Mouse (Mus musculus) heart, postnatal 10 days (tissue): ENCODE data around the gene Arfrp1. TPM values are rescaled to one million over a fixed set of nuclear protein-coding genes. Genes with fewer than 3 reads are reported as not detected.

Experiments used
- DNase-seq, 2 experiments: peaks; one replicate each; pipeline ENCODE4 v3.0.0; 2021
- intact Hi-C: fragments of 180-260 bp; cut with DNase I; formaldehyde crosslinking; loops from one replicate; pipeline ENCODE4 v1.15.1; 2025
- total RNA-seq, 2 experiments: library from RNA; stranded (reverse); gene quantifications; 2 replicates each; pipeline ENCODE4 v1.2.3; 2021

Arfrp1 gene
- 10 to 100 TPM; 38.3 to 40.4 TPM for total RNA-seq

- peak; percentile 92 for DNase-seq
- intact Hi-C loops: no loop called here
Measured at GRCm38 (mm10) chr2:181364860-181365596, at the start of gene Arfrp1, which contains the start of gene Zgpat. Gene Arfrp1 (minus strand): TSS chr2:181365404. Gene Zgpat (plus strand): TSS chr2:181364928.

DNA sequence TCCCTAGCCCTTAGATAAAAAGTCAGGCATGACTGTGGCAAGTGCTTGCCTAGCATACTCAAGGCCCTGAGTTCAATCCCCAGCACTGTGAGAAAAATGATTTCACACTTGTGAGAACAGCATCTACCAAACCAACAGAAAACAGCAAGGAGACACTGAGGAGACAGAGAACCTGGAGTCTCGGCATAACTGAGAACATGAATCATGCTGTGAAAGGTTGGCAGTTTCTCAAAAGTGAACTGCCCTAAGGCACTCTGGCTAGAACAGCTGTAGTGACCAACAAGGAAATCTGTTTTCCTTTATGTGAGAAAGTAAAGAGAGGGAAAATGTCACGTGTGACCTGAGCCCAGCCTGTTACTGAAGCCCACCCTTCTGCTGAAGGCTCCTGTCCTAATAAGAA lies 47.9 kb upstream of the Arfrp1 start:
- intact Hi-C loops: loop anchor here (5.0 kb wide), 1 partner anchor 44 kb away; the partner anchor contains the start of gene Zbtb46
- no peak for DNase-seq

DNA sequence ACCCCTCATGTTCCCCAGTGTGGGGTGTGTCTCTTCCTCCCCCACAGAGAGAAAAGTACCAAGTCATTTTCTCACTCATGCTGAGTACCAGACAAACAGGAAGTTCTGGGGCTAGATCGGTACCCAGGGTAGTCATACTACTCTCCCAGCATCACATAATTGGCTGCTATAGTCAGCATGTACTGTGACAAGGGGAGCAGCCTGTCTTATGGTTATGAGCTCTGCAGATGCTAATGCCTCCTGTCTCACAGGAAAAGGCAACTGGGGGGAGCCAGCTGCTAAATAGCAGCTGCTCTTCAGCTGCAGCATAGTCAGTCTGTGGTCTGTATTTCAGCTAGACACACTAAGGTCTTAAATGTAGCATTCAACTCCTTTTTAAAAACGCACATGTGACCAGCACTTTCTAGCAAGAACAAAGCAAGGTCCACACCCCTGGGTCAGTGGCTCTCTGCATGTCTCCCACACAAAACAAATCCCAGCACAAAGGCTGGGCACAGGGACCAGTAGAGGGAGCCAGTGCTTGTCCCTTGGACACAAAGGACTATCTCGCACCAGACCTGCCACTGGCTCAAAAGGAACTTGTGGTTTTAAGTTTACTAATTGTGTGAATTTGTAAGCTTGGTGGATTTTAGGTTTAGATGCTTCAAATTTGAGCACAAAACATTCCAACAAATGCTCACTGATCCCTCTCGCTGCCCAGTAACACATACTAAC lies 45.7 kb upstream of the Arfrp1 start:
- intact Hi-C loops: loop anchor here (1.0 to 5.0 kb wide), 4 partner anchors 46 to 158 kb away; partner anchors contain the start of genes Tpd52l2 and Zbtb46
- DNase-seq: peak; percentile 82

GRCm38 (mm10) chr2:181409643-181410042 lies 44.4 kb upstream of the Arfrp1 start:
- DNase-seq: no peak
- intact Hi-C loops: loop anchor here (2.0 to 5.0 kb wide), 3 partner anchors 48 to 159 kb away; partner anchors contain the start of gene Zbtb46

GRCm38 (mm10) chr2:181403722-181404121 lies 38.5 kb upstream of the Arfrp1 start:
- intact Hi-C loops: no loop called here
- no peak for DNase-seq

- intact Hi-C loops: no loop called here
- DNase-seq: no peak
Measured at GRCm38 (mm10) chr2:181401497-181401896, 36.3 kb upstream of the Arfrp1 start.

- intact Hi-C loops: loop anchor here (10.0 kb wide), 1 partner anchor 278 kb away; the partner anchor contains the start of gene Sox18
- DNase-seq: peak; percentile 22 to 37
Measured at GRCm38 (mm10) chr2:181397207-181397761, 32.1 kb upstream of the Arfrp1 start.

- intact Hi-C loops: loop anchor here (5.0 to 10.0 kb wide), 2 partner anchors 173 to 281 kb away; partner anchors contain the start of gene Sox18
- DNase-seq: no peak
Measured at GRCm38 (mm10) chr2:181394086-181394485, 28.9 kb upstream of the Arfrp1 start.

DNA sequence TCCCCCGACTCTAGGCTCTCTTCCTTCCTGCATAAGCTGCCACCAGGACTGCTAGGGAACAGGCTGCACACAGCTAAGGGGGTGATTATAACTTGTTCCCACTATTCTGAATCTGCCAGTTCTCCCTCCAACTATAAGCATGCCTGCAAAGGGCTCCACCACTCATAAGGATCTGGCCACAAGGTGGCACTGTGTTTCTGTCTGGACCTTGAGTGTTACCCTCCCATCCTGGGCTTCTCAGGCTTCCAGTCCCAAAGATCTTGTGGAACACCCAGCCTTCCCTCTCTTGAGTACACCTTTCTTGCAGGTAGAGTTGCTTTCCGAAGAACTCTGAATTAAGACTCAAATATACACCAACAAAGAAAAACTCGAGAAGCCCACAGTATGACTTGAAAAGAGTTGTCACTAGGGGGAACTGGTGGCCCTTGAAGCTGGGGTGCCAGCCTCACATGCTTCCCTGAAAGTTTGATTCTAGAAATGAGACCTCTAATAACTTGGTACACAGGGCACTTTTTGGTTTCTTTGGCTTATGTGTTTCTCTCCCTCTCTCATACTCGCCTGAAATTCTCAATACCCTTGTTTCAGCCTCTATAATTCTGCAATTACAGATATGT lies 27.5 kb upstream of the Arfrp1 start:
- DNase-seq: peak; percentile 88 to 93
- intact Hi-C loops: loop anchor here (2.0 to 10.0 kb wide), 4 partner anchors 104 to 282 kb away; partner anchors contain the start of genes Sox18 and Tpd52l2

DNA sequence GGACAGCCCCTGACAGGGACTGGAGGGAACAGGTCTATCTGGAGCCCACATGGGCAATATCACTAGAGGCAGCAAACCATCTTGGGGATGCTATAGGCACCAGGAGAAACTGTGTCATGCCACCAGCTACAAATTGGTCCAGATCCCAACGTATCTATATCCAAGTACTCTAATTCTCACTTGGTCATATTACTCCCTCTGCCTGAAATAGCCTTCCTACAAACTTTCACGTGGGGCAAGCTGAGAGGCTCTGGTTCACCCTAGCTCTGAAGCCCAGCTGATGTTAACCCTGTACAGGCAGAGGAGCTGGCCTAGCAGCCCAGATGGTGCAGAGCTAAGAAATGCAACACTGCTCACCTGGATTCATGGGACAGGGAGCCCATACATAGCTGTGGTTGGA lies 26.3 kb upstream of the Arfrp1 start:
- intact Hi-C loops: loop anchor here (5.0 to 10.0 kb wide), 2 partner anchors 176 to 283 kb away; partner anchors contain the start of gene Sox18
- no peak for DNase-seq

- intact Hi-C loops: loop anchor here (5.0 to 10.0 kb wide), 2 partner anchors 176 to 284 kb away; partner anchors contain the start of gene Sox18
- no peak for DNase-seq
Measured at GRCm38 (mm10) chr2:181391022-181391421, 25.8 kb upstream of the Arfrp1 start.

DNA sequence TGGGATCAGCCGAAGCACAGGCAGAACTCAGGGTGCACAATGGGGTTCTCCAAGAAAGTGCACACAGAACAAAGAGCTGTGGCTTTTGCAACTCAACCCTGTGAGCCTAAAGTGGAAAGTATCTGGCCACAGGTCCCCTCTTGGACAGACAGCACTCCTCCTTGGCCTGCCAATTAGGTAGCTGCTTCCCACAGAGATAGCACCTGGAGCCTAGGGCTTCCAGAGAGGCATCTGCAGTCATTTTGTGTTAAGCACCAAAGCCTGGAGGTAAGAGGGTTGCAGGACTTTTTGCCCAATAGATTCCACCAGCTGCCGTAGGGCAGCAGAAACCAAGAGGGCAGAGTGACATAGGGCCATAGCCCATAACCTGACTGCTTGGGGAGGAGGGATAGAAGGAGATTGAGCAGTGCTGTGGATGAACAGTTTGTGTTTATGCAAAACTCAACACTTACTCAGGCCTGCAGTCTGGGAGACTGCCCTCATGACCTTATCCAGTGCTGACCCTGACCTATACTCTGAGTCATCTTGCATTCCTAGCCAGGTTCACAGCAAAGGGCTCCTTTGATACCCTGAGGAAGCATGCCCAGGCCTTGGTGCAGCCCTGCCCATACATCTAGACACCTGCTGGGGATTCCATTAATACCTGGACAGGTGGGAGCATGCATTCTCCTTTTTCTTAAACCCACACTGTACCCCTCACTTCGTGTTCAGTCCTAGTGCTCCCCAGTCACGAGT lies 25.1 kb upstream of the Arfrp1 start:
- no peak for DNase-seq
- intact Hi-C loops: loop anchor here (5.0 to 10.0 kb wide), 2 partner anchors 177 to 284 kb away; partner anchors contain the start of gene Sox18

- no peak for DNase-seq
- intact Hi-C loops: no loop called here
Measured at GRCm38 (mm10) chr2:181386663-181387210, 21.5 kb upstream of the Arfrp1 start.

DNA sequence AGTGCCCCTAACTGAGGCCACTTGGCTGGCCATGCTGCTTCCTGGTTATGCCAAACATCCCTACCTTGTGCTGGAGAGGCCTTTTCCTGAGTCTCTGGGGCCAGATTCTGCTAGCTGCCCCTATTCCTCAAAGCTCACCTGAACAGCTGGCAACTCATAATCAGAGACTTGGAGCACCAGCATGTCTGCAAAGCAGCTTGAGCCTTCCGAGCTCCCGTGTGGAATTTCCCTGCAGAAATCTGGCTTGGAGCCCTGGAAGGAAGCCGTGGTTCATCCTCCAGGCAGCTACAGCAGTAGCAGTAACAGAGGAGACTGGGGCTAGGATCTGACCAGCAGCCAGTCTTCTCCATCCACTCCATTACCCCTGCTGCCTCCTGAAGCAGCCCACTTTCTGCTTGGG lies 20.7 kb upstream of the Arfrp1 start:
- DNase-seq: peak; percentile 69 to 77
- intact Hi-C loops: no loop called here

DNA sequence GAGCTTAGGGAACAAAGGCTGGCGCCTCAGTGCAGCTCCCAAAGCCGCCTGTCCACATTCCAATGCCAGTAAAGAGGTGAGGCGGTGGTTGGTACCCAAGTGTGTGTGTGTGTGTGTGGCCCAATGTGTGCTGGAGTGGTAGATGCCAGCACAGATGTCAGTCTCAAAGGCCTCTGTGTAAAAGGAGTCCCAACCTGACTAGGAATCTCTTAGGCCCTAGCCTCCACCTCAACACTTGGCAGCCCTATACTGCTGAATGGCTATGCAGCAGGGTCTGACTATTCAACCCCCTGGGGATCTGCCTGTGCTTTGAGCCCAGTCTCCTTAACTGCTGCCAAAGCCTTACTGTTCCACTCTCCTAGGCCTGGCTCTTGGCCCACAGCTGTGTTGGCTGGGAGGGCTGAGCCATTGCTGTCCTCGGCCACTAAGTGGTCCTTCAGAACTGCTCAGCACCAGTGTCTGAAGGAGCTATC lies 19.8 kb upstream of the Arfrp1 start:
- peak; percentile 84 to 85 for DNase-seq
- intact Hi-C loops: no loop called here

DNA sequence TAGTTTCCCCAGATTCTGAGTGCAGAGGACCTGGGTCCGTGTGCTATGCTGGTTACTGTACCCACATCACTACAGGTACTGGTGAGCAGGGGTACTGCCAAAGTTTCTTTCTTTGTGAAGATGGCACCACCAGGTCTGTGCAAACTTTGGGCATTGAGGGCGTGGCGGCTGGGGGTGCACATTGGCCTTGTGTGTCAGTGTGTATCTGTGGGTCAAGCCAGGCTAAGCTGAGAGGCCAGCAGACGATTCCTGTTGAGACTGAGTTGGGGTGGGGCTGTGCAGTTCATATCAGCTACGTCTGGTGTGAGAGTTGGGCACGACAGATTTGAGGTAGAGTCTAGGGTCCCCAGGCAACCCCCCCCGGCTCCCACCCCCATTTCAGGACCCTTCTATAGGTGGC lies 19.3 kb upstream of the Arfrp1 start:
- DNase-seq: no peak
- intact Hi-C loops: no loop called here

DNA sequence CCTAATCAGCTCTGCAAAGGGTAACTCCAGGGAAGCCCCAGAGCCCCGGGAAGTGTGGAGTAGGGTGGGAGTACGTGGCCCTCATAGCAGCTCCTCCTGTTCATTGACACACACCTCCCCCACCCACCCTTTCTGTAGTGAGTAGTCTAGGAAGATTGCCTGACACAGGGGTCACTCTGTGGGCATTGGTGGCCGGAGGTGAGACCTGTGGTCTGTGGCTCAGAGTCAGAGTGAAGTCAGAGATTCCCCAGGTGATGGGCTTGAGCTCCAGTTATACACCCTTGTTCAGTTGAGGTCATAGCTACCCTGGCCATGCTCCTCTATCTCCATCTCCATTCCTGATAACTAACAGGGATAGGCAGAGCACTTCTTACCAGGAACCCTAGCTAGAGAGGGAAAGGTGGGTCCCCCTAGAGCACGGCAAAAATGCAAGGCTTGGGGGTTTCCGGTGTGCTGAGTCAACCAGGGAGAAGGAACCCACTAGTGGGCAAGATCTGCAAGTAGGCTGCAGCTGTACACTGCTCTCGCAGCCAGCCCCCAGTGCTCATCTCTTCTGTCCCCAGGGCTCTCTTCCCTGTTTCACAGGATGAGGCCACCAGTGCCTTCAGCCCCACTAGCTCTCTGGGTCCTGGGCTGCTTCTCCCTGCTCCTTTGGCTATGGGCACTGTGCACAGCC lies 16.6 kb upstream of the Arfrp1 start:
- intact Hi-C loops: no loop called here

DNA sequence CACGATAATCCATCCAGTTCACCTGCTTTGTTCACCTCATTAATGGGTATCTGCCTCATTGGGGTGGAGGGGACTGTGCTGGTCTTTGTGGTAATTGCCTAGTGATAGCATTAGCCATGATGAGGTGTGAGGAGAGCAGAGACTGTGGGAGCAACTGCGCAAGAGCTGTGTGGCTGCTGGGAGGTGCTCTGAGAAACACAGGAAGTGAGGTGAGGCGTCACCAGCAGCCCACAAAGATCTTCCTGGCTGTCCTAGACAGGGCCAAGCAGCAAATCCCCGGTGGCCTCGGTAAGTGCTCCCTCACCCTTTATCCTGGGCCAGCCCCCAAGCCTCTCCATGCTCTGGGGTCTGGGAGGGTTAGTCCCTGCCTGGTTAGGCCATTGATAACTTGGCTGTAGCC lies 15.9 kb upstream of the Arfrp1 start:
- intact Hi-C loops: no loop called here
- DNase-seq: no peak

More for the DNA sequence above, 16.6 kb upstream of the Arfrp1 start:
- DNase-seq: no peak

DNA sequence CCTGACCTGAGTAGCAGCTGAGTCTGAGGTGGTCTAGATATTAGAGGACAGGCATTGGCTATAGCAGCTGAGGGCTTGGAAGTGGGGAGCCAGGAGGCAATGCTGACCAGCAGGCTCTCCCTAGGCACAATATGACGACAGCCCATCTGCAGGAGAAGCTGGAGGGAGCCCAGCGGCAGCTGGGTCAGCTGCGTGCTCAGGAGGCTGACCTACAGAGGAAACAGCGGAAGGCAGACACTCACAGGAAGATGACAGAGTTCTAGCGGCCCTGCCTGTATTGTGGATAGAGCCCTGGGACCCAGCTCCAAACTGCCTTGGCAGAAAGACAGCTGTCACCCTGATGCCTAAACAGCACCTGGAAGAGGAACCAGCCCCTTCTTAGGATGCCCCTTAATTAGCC lies 15.0 kb upstream of the Arfrp1 start:
- no peak for DNase-seq
- intact Hi-C loops: no loop called here
